Mouse (Mus musculus): Measurements from ENCODE around the gene Mvb12a.

- TF ChIP-seq CTCF (IDR thresholded peaks at IDR 0.05; ENCODE audit: borderline replicate concordance, insufficient read depth, low read length) (no peak), POLR2A (IDR thresholded peaks at IDR 0.05; ENCODE audit: low read depth, low read length) (no peak)
Measured at GRCm38 (mm10) chr8:71569366-71570290, 26.9 kb downstream of the Mvb12a start.
